Mouse (Mus musculus): ENCODE measurements at regions not wholly inside any gene's neighbourhood (a gene's known extent, or its start where the extent isn't known, plus 50 kb on each side); places are given as distances from the start of the nearest gene placed in this dataset.

DNA sequence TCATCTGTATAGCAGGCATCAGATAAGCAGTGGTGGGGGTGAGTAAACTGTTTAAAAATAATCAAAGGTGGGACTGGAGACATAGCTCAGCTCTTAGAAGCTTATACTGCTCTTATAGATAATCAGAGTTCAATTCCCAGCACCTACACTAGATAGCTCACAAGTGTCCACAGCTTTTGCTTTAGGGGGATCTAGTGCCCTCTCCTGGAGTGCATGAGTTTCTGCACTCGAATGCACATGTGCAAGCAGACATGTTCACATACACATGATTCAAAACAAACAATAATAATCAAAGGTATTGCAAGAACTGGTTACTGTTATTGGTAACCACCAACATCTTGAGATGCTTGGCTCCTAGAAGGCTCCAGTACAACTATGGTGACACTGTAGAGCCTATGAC lies 343.3 kb downstream of the Gpam start:
- no peak for ATAC-seq (ENCODE audit: insufficient number of reproducible peaks, insufficient read depth, low FRiP score, low TSS enrichment, low read depth)
- H3K36me3 ChIP-seq, result no peaks in the 10 kb centered on the region
- H3K4me2 ChIP-seq, result no peak overlapping the region
- no peaks in the 10 kb centered on the region for H3K9me3 ChIP-seq
- H3K9ac ChIP-seq, result no peak overlapping the region
- WGBS, result 73% methylated on average over 1 of the region's 1 CpGs
- H3K4me3 ChIP-seq, result no peak overlapping the region
- H3K4me1 ChIP-seq, result no peaks in the 10 kb centered on the region
- no peak overlapping the region for H3K27ac ChIP-seq
- H3K27me3 ChIP-seq, result no peaks in the 10 kb centered on the region

DNA sequence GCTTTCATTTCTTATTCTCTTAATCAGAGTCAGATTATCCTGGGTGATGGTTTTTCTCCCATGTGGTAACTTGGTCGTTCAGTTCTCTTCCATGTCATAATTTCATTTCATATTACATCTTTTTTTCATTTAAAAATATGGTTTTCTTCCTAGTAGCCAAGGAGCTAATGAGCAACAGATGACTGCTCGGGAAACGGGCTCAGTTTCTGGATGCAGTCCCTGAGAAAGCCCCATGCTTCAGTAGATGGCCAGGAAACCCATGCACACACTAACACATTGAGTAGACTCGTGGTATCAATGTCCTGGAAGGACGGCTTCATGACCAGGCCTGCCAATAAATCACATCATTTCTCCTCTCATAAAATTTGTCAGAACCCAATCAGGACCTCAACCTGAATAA lies 369.3 kb downstream of the Gpam start:
- Histone ChIP-seq H3K36me3 (no peaks in the 10 kb centered on the region), H3K4me3 (no peak overlapping the region), H3K4me1 (0 out of 2 replicates have a peak, but pooled peaks cover 10% of the 10 kb centered on the region), H3K9ac (no peak overlapping the region), H3K27ac (no peak overlapping the region), H3K27me3 (no peaks in the 10 kb centered on the region), H3K4me2 (no peak overlapping the region), H3K9me3 (no peaks in the 10 kb centered on the region)
- ATAC-seq (ENCODE audit: insufficient number of reproducible peaks, insufficient read depth, low FRiP score, low TSS enrichment, low read depth), result no peak
- 23% methylated on average over 5 of the region's 5 CpGs for WGBS

DNA sequence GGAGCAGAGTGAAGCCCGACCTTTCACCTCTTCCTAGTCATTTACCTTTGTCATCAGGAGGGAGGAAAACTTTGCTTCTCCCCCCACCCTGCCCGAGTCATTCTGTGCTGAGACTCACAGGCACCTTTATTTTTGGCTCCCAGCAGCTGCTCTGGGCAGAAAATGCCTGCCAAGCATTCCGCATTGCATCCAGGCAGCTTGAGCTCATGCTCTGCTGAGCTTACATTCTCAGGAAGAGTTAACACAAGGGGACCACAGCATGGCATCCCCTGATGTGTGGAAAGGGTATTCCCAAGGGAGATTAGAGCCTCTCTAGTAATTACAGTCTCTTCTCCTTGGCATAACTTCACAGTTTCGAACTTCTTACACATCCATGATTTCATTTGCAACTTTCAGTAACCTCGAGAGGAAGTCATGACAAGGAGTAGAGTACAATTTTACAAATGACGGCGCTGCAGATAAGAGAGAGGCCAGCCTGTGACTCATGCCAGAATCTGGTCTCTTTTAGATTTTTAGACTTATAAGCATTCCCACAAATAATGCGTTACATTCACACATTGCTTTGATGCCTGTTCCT lies 370.3 kb downstream of the Gpam start:
- no peak overlapping the region for H3K4me3 ChIP-seq
- no peak for ATAC-seq (ENCODE audit: insufficient number of reproducible peaks, insufficient read depth, low FRiP score, low TSS enrichment, low read depth)
- 0 out of 2 replicates have a peak, but pooled peaks cover 10% of the 10 kb centered on the region for H3K4me1 ChIP-seq
- H3K9ac ChIP-seq, result no peak overlapping the region
- no peaks in the 10 kb centered on the region for H3K36me3 ChIP-seq
- H3K27ac ChIP-seq, result no peak overlapping the region
- no peaks in the 10 kb centered on the region for H3K9me3 ChIP-seq
- H3K27me3 ChIP-seq, result no peaks in the 10 kb centered on the region
- H3K4me2 ChIP-seq, result no peak overlapping the region
- 61% methylated on average over 8 of the region's 8 CpGs for WGBS

- Histone ChIP-seq H3K27ac (no peak overlapping the region), H3K27me3 (no peaks in the 10 kb centered on the region), H3K4me2 (no peak overlapping the region), H3K9ac (no peak overlapping the region), H3K4me3 (no peak overlapping the region), H3K9me3 (no peaks in the 10 kb centered on the region), H3K4me1 (0 out of 2 replicates have a peak, but pooled peaks cover 10% of the 10 kb centered on the region), H3K36me3 (no peaks in the 10 kb centered on the region)
- WGBS, result 74% methylated on average over 2 of the region's 2 CpGs
- ATAC-seq (ENCODE audit: insufficient number of reproducible peaks, insufficient read depth, low FRiP score, low TSS enrichment, low read depth), result no peak
Observed at GRCm38 (mm10) chr19:54755451-54755850, 371.6 kb downstream of the Gpam start.

- no peak overlapping the region for H3K9ac ChIP-seq
- H3K4me1 ChIP-seq, result no peaks in the 10 kb centered on the region
- no peak overlapping the region for H3K27ac ChIP-seq
- ATAC-seq (ENCODE audit: insufficient number of reproducible peaks, insufficient read depth, low FRiP score, low TSS enrichment, low read depth), result no peak
- H3K4me2 ChIP-seq, result no peak overlapping the region
- no peak overlapping the region for H3K4me3 ChIP-seq
- H3K36me3 ChIP-seq, result no peaks in the 10 kb centered on the region
- WGBS, result 87% methylated on average over 2 of the region's 2 CpGs
- H3K27me3 ChIP-seq, result no peaks in the 10 kb centered on the region
- H3K9me3 ChIP-seq, result no peaks in the 10 kb centered on the region
Observed at GRCm38 (mm10) chr19:54733938-54734337, 393.1 kb downstream of the Gpam start.

DNA sequence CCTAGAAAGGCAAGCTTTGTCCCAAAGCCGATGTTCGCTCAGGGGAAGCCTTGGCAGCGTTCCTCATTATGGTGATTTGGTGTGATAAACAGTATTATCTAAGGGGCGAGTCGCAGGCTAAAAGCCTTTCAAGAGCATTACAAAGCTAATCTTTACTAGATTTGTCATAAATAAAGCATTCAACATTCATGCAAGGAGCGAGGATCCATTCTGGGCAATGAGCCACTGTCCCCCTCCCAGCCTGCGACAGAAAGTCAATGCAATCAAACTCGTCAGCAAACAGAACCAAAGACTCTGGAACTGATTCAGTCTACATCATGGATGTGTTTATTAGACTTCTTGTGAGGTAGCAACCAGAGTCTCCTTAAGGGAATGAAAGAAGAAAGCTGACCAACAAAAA lies 395.3 kb downstream of the Gpam start:
- H3K4me1 ChIP-seq, result no peaks in the 10 kb centered on the region
- 79% methylated on average over 8 of the region's 8 CpGs for WGBS
- H3K9ac ChIP-seq, result no peak overlapping the region
- H3K4me3 ChIP-seq, result no peak overlapping the region
- no peaks in the 10 kb centered on the region for H3K27me3 ChIP-seq
- no peaks in the 10 kb centered on the region for H3K9me3 ChIP-seq
- no peak for ATAC-seq (ENCODE audit: insufficient number of reproducible peaks, insufficient read depth, low FRiP score, low TSS enrichment, low read depth)
- no peaks in the 10 kb centered on the region for H3K36me3 ChIP-seq
- no peak overlapping the region for H3K4me2 ChIP-seq
- no peak overlapping the region for H3K27ac ChIP-seq

DNA sequence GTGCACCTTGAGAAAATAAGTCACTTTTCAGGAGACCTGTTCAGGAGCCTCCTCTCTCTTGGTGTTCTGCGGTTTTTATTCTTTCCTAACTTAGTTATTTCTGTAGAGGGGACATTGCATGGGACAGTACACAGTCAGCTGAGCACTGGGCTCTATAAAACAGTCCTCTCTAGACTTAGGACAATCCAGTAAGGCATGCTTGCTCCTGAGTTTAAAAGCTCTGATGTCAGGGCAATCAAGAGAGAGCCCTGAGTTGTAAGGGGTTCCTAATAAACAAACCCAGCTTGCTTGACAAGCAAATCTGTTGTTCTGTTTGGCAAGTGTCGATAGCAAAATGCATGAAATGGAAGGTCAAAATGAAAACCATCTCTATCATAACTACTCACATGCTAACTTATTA lies 395.7 kb downstream of the Gpam start:
- ATAC-seq (ENCODE audit: insufficient number of reproducible peaks, insufficient read depth, low FRiP score, low TSS enrichment, low read depth), result no peak
- WGBS, result 88% methylated on average over 2 of the region's 2 CpGs
- Histone ChIP-seq H3K4me2 (no peak overlapping the region), H3K27ac (no peak overlapping the region), H3K4me3 (no peak overlapping the region), H3K27me3 (no peaks in the 10 kb centered on the region), H3K36me3 (no peaks in the 10 kb centered on the region), H3K9me3 (no peaks in the 10 kb centered on the region), H3K9ac (no peak overlapping the region), H3K4me1 (no peaks in the 10 kb centered on the region)

GRCm38 (mm10) chr19:54730801-54731200 lies 396.2 kb downstream of the Gpam start:
- Histone ChIP-seq H3K36me3 (no peaks in the 10 kb centered on the region), H3K27ac (no peak overlapping the region), H3K27me3 (no peaks in the 10 kb centered on the region), H3K4me3 (no peak overlapping the region), H3K9ac (no peak overlapping the region), H3K4me2 (no peak overlapping the region), H3K4me1 (no peaks in the 10 kb centered on the region), H3K9me3 (no peaks in the 10 kb centered on the region)
- no peak for ATAC-seq (ENCODE audit: insufficient number of reproducible peaks, insufficient read depth, low FRiP score, low TSS enrichment, low read depth)
- 94% methylated on average over 2 of the region's 2 CpGs for WGBS

- Histone ChIP-seq H3K9me3 (no peaks in the 10 kb centered on the region), H3K4me2 (no peak overlapping the region), H3K4me1 (no peaks in the 10 kb centered on the region), H3K27ac (no peak overlapping the region), H3K27me3 (no peaks in the 10 kb centered on the region), H3K4me3 (no peak overlapping the region), H3K36me3 (no peaks in the 10 kb centered on the region), H3K9ac (no peak overlapping the region)
- WGBS, result 85% methylated on average over 2 of the region's 2 CpGs
- no peak for ATAC-seq (ENCODE audit: insufficient number of reproducible peaks, insufficient read depth, low FRiP score, low TSS enrichment, low read depth)
Observed at GRCm38 (mm10) chr19:54730296-54730695, 396.7 kb downstream of the Gpam start.

DNA sequence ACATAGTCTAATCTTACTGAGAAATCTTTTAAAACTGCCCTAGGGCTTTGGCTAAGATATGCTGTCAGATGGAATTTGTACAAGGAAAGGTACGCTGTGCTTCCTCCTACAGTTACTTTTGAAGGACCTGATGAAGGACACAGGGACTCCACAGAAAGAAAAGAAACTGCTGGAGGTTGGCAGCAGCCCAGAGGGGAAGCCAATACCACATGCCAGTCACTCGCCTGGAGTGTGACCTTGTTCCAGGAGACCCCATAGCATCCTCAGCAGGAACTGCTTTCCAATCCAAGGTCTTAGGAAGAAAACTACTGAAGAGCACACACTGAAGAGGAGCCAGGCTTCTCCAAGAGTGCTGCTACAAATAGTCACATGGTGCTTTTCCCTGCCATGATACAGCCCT lies 404.9 kb downstream of the Gpam start:
- Histone ChIP-seq H3K4me2 (no peak overlapping the region), H3K9me3 (no peaks in the 10 kb centered on the region), H3K36me3 (no peaks in the 10 kb centered on the region), H3K27me3 (no peaks in the 10 kb centered on the region), H3K27ac (no peak overlapping the region), H3K4me3 (no peak overlapping the region), H3K4me1 (no peaks in the 10 kb centered on the region), H3K9ac (no peak overlapping the region)
- no peak for ATAC-seq (ENCODE audit: insufficient number of reproducible peaks, insufficient read depth, low FRiP score, low TSS enrichment, low read depth)
- WGBS, result 47% methylated on average over 2 of the region's 2 CpGs

GRCm38 (mm10) chr19:54697411-54697810 lies 429.6 kb downstream of the Gpam start:
- no peak overlapping the region for H3K4me3 ChIP-seq
- WGBS, result 81% methylated on average over 8 of the region's 8 CpGs
- ATAC-seq (ENCODE audit: insufficient number of reproducible peaks, insufficient read depth, low FRiP score, low TSS enrichment, low read depth), result no peak

GRCm38 (mm10) chr19:54693714-54694113 lies 433.3 kb downstream of the Gpam start:
- Histone ChIP-seq H3K27me3 (no peaks in the 10 kb centered on the region), H3K4me2 (no peak overlapping the region), H3K27ac (no peak overlapping the region), H3K36me3 (no peaks in the 10 kb centered on the region), H3K4me1 (no peaks in the 10 kb centered on the region), H3K9ac (no peak overlapping the region), H3K4me3 (no peak overlapping the region), H3K9me3 (no peaks in the 10 kb centered on the region)
- WGBS, result 94% methylated on average over 3 of the region's 3 CpGs
- no peak for ATAC-seq (ENCODE audit: insufficient number of reproducible peaks, insufficient read depth, low FRiP score, low TSS enrichment, low read depth)

More at GRCm38 (mm10) chr19:54697411-54697810, 429.6 kb downstream of the Gpam start:
- no peak overlapping the region for H3K9ac ChIP-seq
- no peaks in the 10 kb centered on the region for H3K27me3 ChIP-seq
- H3K4me1 ChIP-seq, result no peaks in the 10 kb centered on the region
- H3K36me3 ChIP-seq, result no peaks in the 10 kb centered on the region
- H3K27ac ChIP-seq, result no peak overlapping the region
- H3K4me2 ChIP-seq, result no peak overlapping the region
- no peaks in the 10 kb centered on the region for H3K9me3 ChIP-seq

DNA sequence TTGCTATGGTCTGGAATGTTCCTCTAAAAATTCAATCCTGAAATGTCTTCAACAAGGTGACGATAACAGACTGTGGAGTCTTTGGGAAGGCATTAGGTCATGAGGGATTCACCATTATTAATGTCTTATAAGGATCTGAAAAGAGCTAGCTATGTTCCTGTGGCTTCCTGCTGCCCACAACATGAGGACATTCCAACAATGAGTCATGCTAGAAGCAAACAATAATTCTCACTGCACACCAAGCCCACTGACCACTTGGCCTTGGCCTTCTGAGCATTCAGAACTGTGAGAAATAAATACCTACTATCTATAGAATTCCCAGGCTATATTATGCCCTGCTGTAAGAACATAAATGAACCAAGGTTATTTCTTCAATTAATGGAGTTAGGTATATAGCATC lies 433.9 kb downstream of the Gpam start:
- Histone ChIP-seq H3K4me1 (no peaks in the 10 kb centered on the region), H3K4me3 (no peak overlapping the region), H3K36me3 (no peaks in the 10 kb centered on the region), H3K4me2 (no peak overlapping the region), H3K27ac (no peak overlapping the region), H3K9ac (no peak overlapping the region), H3K9me3 (no peaks in the 10 kb centered on the region), H3K27me3 (no peaks in the 10 kb centered on the region)
- 83% methylated on average over 1 of the region's 1 CpGs for WGBS
- ATAC-seq (ENCODE audit: insufficient number of reproducible peaks, insufficient read depth, low FRiP score, low TSS enrichment, low read depth), result no peak
